Mouse (Mus musculus): Measurements from ENCODE around the gene Vmn2r-ps159.
"Not testable (repeated sequence)": the region's sequence is repeated elsewhere in the genome, so short reads cannot be mapped to it uniquely, and the experiment has no call there.

The Vmn2r-ps159 gene

DNA sequence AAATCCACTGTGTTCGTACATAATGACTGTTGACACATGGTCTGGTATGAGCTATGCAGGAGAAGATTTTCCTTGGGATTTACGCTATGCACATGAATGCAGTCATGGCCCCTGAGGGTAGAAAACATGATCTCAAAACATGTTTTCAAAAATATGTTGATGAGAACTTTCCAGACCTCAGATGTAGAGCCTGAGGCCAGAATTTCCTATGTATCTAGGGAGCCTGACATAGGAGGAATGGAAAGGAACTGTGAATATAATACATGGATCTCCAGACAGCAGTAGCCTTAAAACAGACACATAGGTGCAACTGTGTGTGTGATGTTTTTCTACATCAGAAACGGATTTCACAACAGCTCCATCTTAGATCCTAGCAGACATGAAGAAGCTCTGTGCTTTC lies at the start of gene Vmn2r-ps159:
TSS of gene Vmn2r-ps159 (plus strand) at position 301 of the 400 bp plus-strand sequence.
- DNase-seq = not testable (repeated sequence)

DNA sequence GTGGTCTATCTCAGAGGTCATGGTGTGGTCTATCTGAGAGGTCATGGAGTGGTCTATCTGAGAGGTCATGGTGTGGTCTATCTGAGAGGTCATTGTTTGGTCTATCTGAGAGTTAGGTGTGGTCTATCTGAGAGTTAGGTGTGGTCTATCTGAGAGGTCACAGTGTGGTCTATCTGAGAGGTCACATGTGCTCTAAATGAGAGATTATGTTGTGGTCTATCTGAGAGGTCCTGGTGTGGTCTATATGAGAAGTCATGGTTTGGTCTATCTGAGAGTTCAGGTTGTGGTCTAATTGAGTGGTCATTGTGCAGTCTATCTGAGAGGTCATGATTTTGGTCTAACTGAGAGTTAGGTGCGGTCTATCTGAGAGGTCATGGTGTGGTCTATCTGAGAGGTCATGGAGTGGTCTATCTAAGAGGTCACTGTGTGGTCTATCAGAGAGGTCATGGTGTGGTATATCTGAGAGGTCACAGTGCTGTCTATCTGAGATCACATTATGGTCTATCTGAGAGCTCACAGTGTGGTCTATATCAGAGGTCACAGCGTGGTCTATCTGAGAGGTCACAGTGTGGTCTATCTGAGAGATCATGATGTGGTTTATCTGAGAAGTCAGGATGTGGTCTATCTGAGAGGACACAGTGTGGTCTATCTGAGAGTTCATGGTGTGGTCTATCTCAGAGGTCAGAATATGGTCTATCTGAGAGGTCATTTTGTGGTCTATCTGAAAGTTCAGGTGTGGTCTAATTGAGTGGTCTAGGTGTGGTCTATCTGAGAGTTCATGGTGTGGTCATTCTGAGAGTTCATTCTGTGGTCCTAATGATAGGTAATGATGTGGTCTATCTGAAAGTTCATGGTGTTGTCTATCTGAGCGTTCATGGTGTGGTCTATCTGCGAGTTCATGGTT lies 10.9 kb downstream of the Vmn2r-ps159 start:
- not testable (repeated sequence) for DNase-seq

DNA sequence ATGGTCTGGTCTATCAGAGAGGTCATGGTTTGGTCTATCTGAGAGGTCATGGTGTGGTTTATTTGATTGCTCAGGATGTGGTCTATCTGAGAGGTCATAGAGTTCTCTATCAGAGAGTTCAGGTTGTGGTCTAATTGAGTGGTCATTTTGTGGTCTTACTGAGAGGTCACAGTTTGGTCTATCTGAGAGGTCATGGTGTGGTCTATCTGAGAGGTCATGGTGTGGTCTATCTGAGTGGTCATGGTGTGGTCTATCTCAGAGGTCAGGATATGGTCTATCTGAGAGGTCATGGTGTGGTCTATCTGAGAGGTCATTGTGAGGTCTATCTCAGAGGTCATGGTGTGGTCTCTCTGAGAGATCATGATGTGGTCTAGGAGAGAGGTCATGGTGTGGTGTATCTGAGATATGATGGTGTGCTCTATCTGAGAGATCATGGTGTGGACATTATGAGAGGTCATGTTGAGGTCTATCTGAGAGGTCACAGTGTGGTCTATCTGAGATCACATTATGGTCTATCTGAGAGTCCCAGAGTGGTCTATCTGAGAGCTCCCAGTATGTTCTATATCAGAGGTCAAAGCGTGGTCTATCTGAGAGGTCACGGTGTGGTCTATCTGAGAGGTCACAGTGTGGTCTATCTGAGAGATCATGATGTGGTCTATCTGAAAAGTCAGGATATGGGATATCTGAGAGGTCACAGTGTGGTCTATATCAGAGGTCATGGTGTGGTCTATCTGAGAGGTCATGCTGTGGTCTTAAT lies 11.8 kb downstream of the Vmn2r-ps159 start:
- DNase-seq = no peak

DNA sequence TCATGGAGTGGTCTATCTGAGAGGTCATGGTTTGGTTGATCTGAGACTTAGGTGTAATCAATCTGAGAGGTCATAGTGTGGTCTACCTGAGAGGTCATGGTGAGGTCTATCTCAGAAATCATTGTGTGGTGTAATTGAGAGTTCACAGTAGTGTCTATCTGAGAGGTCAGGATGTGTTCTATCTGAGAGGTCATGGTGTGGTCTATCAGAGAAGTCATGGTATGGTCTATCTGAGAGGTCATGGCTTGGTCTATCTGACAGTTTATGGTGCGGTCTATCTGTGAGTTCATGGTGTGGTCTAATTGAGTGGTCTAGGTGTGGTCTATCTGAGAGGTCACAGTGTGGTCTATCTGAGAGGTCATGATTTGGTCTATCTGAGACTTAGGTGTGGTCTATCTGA lies 12.4 kb downstream of the Vmn2r-ps159 start:
- DNase-seq = no peak

DNA sequence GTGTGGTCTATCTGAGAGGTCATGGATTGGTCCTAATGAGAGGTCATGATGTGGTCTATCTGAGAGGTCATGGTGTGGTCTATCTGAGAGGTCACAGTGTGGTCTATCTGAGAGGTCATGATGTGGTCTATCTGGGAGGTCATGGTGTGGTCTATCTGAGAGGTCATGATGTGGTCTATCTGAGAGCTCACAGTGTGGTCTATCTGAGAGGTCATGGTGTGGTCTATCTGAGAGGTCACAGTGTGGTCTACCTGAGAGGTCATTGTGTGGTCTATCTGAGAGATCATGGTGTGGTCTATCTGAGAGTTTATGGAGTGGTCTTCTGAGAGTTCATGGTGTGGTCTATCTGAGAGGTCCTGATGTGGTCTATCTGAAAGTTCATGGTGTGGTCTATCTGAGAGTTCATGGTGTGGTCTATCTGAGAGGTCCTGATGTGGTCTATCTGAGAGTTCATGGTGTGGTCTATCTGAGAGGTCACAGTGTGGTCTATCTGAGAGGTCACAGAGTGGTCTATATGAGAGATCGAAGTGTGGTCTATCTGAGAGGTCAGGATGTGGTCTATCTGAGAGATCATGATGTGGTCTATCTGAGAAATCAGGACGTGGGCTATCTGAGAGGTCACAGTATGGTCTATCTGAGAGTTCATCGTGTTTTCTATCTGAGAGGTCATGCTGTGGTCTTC lies 26.0 kb downstream of the Vmn2r-ps159 start:
- not testable (repeated sequence) for DNase-seq

All from spleen, adult 18-20 months (tissue).